In genomic region chr11:77827241-77827995, GRCm38 (mm10) we compare ENCODE assay signal across 8 mouse cellular contexts. TPM values are rescaled to one million over a fixed set of nuclear protein-coding genes. Genes with fewer than 3 reads are reported as not detected.
DNase-seq lines count a peak whose midpoint lies in the region; ATAC-seq and TF ChIP-seq lines count a peak whose summit lies in the region.

No protein-coding gene starts in this region.

- peak; percentile 61 to 87 for DNase-seq in heart, adult 18-20 months
- DNase-seq in cerebellum, adult 18-20 months, result peak; percentile 78 to 88
- peak; percentile 93 for DNase-seq in forebrain, postnatal 0 days
- DNase-seq in left cerebral cortex, postnatal 4 days, result peak; percentile 86
- peak; percentile 40 to 56 for DNase-seq in spleen, postnatal 36 days (ENCODE audit: low spot score in 2 of 2)

- no peak overlapping the region for H3K9ac ChIP-seq in heart, embryonic 11.5 days (ENCODE audit: low read depth, low read length)
- no peak overlapping the region for H3K9ac ChIP-seq in forebrain, postnatal 0 days
- H3K9ac ChIP-seq in intestine, postnatal 0 days (ENCODE audit: low read depth, low read length), result no peak overlapping the region

- 58% methylated on average over 18 of the region's 18 CpGs for WGBS in heart, embryonic 11.5 days (ENCODE audit: insufficient replicate concordance)
- 51% methylated on average over 18 of the region's 18 CpGs for whole genome bisulfite sequencing in forebrain, postnatal 0 days
- WGBS in intestine, postnatal 0 days, result 50% methylated on average over 18 of the region's 18 CpGs

- no peaks in the 10 kb centered on the region for H3K9me3 ChIP-seq in heart, embryonic 11.5 days (replicated peaks; ENCODE audit: control insufficient read depth, low read length)
- no peaks in the 10 kb centered on the region for H3K9me3 ChIP-seq in forebrain, postnatal 0 days (ENCODE audit: low read length)
- H3K9me3 ChIP-seq in intestine, postnatal 0 days (ENCODE audit: control insufficient read depth), result no peaks in the 10 kb centered on the region

- H3K4me2 ChIP-seq in heart, embryonic 11.5 days, result no peak overlapping the region
- H3K4me2 ChIP-seq in forebrain, postnatal 0 days (ENCODE audit: low read depth), result no peak overlapping the region
- no peak overlapping the region for H3K4me2 ChIP-seq in intestine, postnatal 0 days (replicated peaks; ENCODE audit: low read depth)

- peak; percentile 100 for TF ChIP-seq CTCF in forebrain, postnatal 0 days (IDR thresholded peaks at IDR 0.05; ENCODE audit: low read depth)
- peak; percentile 99 for TF ChIP-seq CTCF in intestine, postnatal 0 days (IDR thresholded peaks at IDR 0.05; ENCODE audit: low read depth)

- H3K4me1 ChIP-seq in heart, embryonic 11.5 days (ENCODE audit: control insufficient read depth, insufficient read depth, low read length), result peaks cover 10% of the 10 kb centered on the region
- peaks cover 10% of the 10 kb centered on the region; the same call in 1 of the 2 replicates for H3K4me1 ChIP-seq in forebrain, postnatal 0 days (ENCODE audit: insufficient read depth)
- no peaks in the 10 kb centered on the region for H3K4me1 ChIP-seq in intestine, postnatal 0 days (replicated peaks; ENCODE audit: control insufficient read depth, insufficient read depth, low read length)

- no peak overlapping the region for H3K4me3 ChIP-seq in heart, embryonic 11.5 days (ENCODE audit: low read depth, low read length)
- H3K4me3 ChIP-seq in forebrain, postnatal 0 days (ENCODE audit: low read depth, low read length), result no peak overlapping the region
- H3K4me3 ChIP-seq in intestine, postnatal 0 days (ENCODE audit: low read depth, low read length), result no peak overlapping the region

- ATAC-seq in heart, embryonic 11.5 days (replicated peaks; ENCODE audit: insufficient number of reproducible peaks, low FRiP score, low TSS enrichment), result no peak
- ATAC-seq in forebrain, postnatal 0 days, result peak; percentile 78
- peak; percentile 47 for ATAC-seq in intestine, postnatal 0 days
- peak; percentile 51 for ATAC-seq in monocyte, adult 5-6 weeks (replicated peaks; ENCODE audit: insufficient number of reproducible peaks, low FRiP score, low TSS enrichment, poor library complexity, severe bottlenecking)

- no peaks in the 10 kb centered on the region for H3K27me3 ChIP-seq in heart, embryonic 11.5 days (ENCODE audit: control insufficient read depth, insufficient read depth, low read length)
- no peaks in the 10 kb centered on the region for H3K27me3 ChIP-seq in forebrain, postnatal 0 days (ENCODE audit: insufficient read depth, low read length)
- H3K27me3 ChIP-seq in intestine, postnatal 0 days (replicated peaks; ENCODE audit: control insufficient read depth, insufficient read depth, low read length), result no peaks in the 10 kb centered on the region

- H3K36me3 ChIP-seq in heart, embryonic 11.5 days (ENCODE audit: control insufficient read depth, insufficient read depth, low read length), result peaks cover 43% of the 10 kb centered on the region
- H3K36me3 ChIP-seq in forebrain, postnatal 0 days (ENCODE audit: insufficient read depth), result peaks cover 57% of the 10 kb centered on the region
- H3K36me3 ChIP-seq in intestine, postnatal 0 days (ENCODE audit: control insufficient read depth, insufficient read depth), result peaks cover 77% of the 10 kb centered on the region

- H3K27ac ChIP-seq in heart, embryonic 11.5 days (ENCODE audit: low read depth, low read length), result no peak overlapping the region
- no peak overlapping the region for H3K27ac ChIP-seq in forebrain, postnatal 0 days (ENCODE audit: low read depth, low read length)
- H3K27ac ChIP-seq in intestine, postnatal 0 days (ENCODE audit: low read depth, low read length), result no peak overlapping the region

- intact Hi-C loops in left cerebral cortex, postnatal 4 days (cut with DNase I), result loop anchor here (2.0 kb wide), 1 partner anchor 139 kb away; no protein-coding TSS in a partner anchor

RNA-seq across cellular contexts. Expression of gene Gm10277, which starts 39.9 kb away (rescaled TPM):
- total RNA-seq in heart, adult 18-20 months (2021), result not detected
- 0.55 and 0.87 TPM in 2 replicates for polyA plus RNA-seq in heart, embryonic 11.5 days (2014; fragmentation: Nextera tagmentation; extraction: Ambion mirVana)
- not detected in 2 replicates for total RNA-seq in forebrain, postnatal 0 days (2014; rRNA removed)
- polyA plus RNA-seq in forebrain, postnatal 0 days (2015; fragmentation: Nextera tagmentation; extraction: Ambion mirVana), result 0.29 TPM in 1 of 2 replicates, not detected in the other
- polyA plus RNA-seq in intestine, postnatal 0 days (2015; fragmentation: Nextera tagmentation; extraction: Ambion mirVana), result 0.53 and 0.72 TPM in 2 replicates
- not detected for total RNA-seq in left cerebral cortex, postnatal 4 days (2021)
- 0.68 to 1.2 TPM in 2 of 3 replicates, not detected in the other for total RNA-seq in monocyte, adult 5-6 weeks (2017)
